Mouse (Mus musculus): Measurements from ENCODE around the gene Pigb. TPM values are rescaled to one million over a fixed set of nuclear protein-coding genes. Genes with fewer than 3 reads are reported as not detected.
"Not testable (repeated sequence)": the region's sequence is repeated elsewhere in the genome, so short reads cannot be mapped to it uniquely, and the experiment has no call there.

Pigb gene
- 12.7 and 18.9 TPM in 2 replicates for polyA plus RNA-seq (2014; fragmentation: Nextera tagmentation; extraction: Ambion mirVana)

- no peak for ATAC-seq (ENCODE audit: low FRiP score, low TSS enrichment)
- H3K4me3 ChIP-seq (ENCODE audit: low read length), result peak within 1 kb of the TSS; percentile 72
- peak within 1 kb of the TSS; percentile 70 for H3K9ac ChIP-seq (ENCODE audit: low read depth, low read length)
- peak within 1 kb of the TSS; percentile 39; the same call in 1 of the 2 replicates for H3K27ac ChIP-seq (ENCODE audit: low read depth, low read length)
- H3K9me3 ChIP-seq (ENCODE audit: control insufficient read depth, low read length), result no peaks in the 10 kb centered on the region
- H3K27me3 ChIP-seq (ENCODE audit: control insufficient read depth, insufficient read depth, low read length), result no peaks in the 10 kb centered on the region
- no peaks in the 10 kb centered on the region; the same call in 1 of the 2 replicates for H3K36me3 ChIP-seq (ENCODE audit: control insufficient read depth, insufficient read depth, low read length)
- WGBS, result 30% methylated on average over 6 of the region's 6 CpGs
- peak within 1 kb of the TSS; percentile 74 for H3K4me2 ChIP-seq (replicated peaks; ENCODE audit: low read depth, low read length)
- H3K4me1 ChIP-seq (ENCODE audit: control insufficient read depth, insufficient read depth, low read length), result peaks cover 9% of the 10 kb centered on the region
Measured at GRCm38 (mm10) chr9:73040080-73040479, at the start of gene Pigb. Pigb (minus strand) TSS chr9:73040378.

- Histone ChIP-seq H3K36me3 (ENCODE audit: control insufficient read depth, insufficient read depth, low read length) (no peaks in the 10 kb centered on the region), H3K9ac (ENCODE audit: low read depth, low read length) (no peak overlapping the region), H3K4me3 (ENCODE audit: low read length) (no peak overlapping the region), H3K4me2 (replicated peaks; ENCODE audit: low read depth, low read length) (no peak overlapping the region), H3K9me3 (ENCODE audit: control insufficient read depth, low read length) (no peaks in the 10 kb centered on the region), H3K27me3 (ENCODE audit: control insufficient read depth, insufficient read depth, low read length) (no peaks in the 10 kb centered on the region), H3K4me1 (ENCODE audit: control insufficient read depth, insufficient read depth, low read length) (no peaks in the 10 kb centered on the region), H3K27ac (ENCODE audit: low read depth, low read length) (no peak overlapping the region)
- ATAC-seq (ENCODE audit: low FRiP score, low TSS enrichment), result no peak
- WGBS, result 72% methylated on average over 16 of the region's 16 CpGs
Measured at GRCm38 (mm10) chr9:73089222-73089920, 49.2 kb upstream of the Pigb start.

GRCm38 (mm10) chr9:73087581-73087980, 47.4 kb upstream of the Pigb start:
- no peak for ATAC-seq (ENCODE audit: low FRiP score, low TSS enrichment)
- no peaks in the 10 kb centered on the region for H3K4me1 ChIP-seq (ENCODE audit: control insufficient read depth, insufficient read depth, low read length)
- H3K9me3 ChIP-seq (ENCODE audit: control insufficient read depth, low read length), result no peaks in the 10 kb centered on the region
- WGBS, result 81% methylated on average over 5 of the region's 5 CpGs
- no peak overlapping the region for H3K4me3 ChIP-seq (ENCODE audit: low read length)
- no peak overlapping the region for H3K4me2 ChIP-seq (replicated peaks; ENCODE audit: low read depth, low read length)
- no peak overlapping the region for H3K9ac ChIP-seq (ENCODE audit: low read depth, low read length)
- H3K27ac ChIP-seq (ENCODE audit: low read depth, low read length), result no peak overlapping the region
- no peaks in the 10 kb centered on the region for H3K27me3 ChIP-seq (ENCODE audit: control insufficient read depth, insufficient read depth, low read length)
- no peaks in the 10 kb centered on the region for H3K36me3 ChIP-seq (ENCODE audit: control insufficient read depth, insufficient read depth, low read length)

GRCm38 (mm10) chr9:73087121-73087520, 46.9 kb upstream of the Pigb start:
- Histone ChIP-seq H3K27ac (ENCODE audit: low read depth, low read length) (no peak overlapping the region), H3K4me2 (replicated peaks; ENCODE audit: low read depth, low read length) (no peak overlapping the region), H3K9me3 (ENCODE audit: control insufficient read depth, low read length) (no peaks in the 10 kb centered on the region), H3K4me1 (ENCODE audit: control insufficient read depth, insufficient read depth, low read length) (no peaks in the 10 kb centered on the region), H3K4me3 (ENCODE audit: low read length) (no peak overlapping the region), H3K9ac (ENCODE audit: low read depth, low read length) (no peak overlapping the region), H3K36me3 (ENCODE audit: control insufficient read depth, insufficient read depth, low read length) (no peaks in the 10 kb centered on the region), H3K27me3 (ENCODE audit: control insufficient read depth, insufficient read depth, low read length) (no peaks in the 10 kb centered on the region)
- ATAC-seq (ENCODE audit: low FRiP score, low TSS enrichment), result no peak
- 65% methylated on average over 8 of the region's 8 CpGs for WGBS

- H3K36me3 ChIP-seq (ENCODE audit: control insufficient read depth, insufficient read depth, low read length), result no peaks in the 10 kb centered on the region
- ATAC-seq (ENCODE audit: low FRiP score, low TSS enrichment), result no peak
- no peaks in the 10 kb centered on the region for H3K4me1 ChIP-seq (ENCODE audit: control insufficient read depth, insufficient read depth, low read length)
- WGBS, result 89% methylated on average over 6 of the region's 6 CpGs
- H3K4me2 ChIP-seq (replicated peaks; ENCODE audit: low read depth, low read length), result no peak overlapping the region
- no peak overlapping the region for H3K4me3 ChIP-seq (ENCODE audit: low read length)
- no peak overlapping the region for H3K9ac ChIP-seq (ENCODE audit: low read depth, low read length)
- H3K27ac ChIP-seq (ENCODE audit: low read depth, low read length), result no peak overlapping the region
- no peaks in the 10 kb centered on the region for H3K27me3 ChIP-seq (ENCODE audit: control insufficient read depth, insufficient read depth, low read length)
- no peaks in the 10 kb centered on the region for H3K9me3 ChIP-seq (ENCODE audit: control insufficient read depth, low read length)
Measured at GRCm38 (mm10) chr9:73085845-73086244, 45.7 kb upstream of the Pigb start.

GRCm38 (mm10) chr9:73083956-73084355, 43.8 kb upstream of the Pigb start:
- Histone ChIP-seq H3K4me1 (ENCODE audit: control insufficient read depth, insufficient read depth, low read length) (no peaks in the 10 kb centered on the region), H3K36me3 (ENCODE audit: control insufficient read depth, insufficient read depth, low read length) (no peaks in the 10 kb centered on the region), H3K4me3 (ENCODE audit: low read length) (no peak overlapping the region), H3K9ac (ENCODE audit: low read depth, low read length) (no peak overlapping the region), H3K27ac (ENCODE audit: low read depth, low read length) (no peak overlapping the region), H3K27me3 (ENCODE audit: control insufficient read depth, insufficient read depth, low read length) (no peaks in the 10 kb centered on the region), H3K4me2 (replicated peaks; ENCODE audit: low read depth, low read length) (no peak overlapping the region), H3K9me3 (ENCODE audit: control insufficient read depth, low read length) (no peaks in the 10 kb centered on the region)
- WGBS, result 56% methylated on average over 6 of the region's 6 CpGs
- no peak for ATAC-seq (ENCODE audit: low FRiP score, low TSS enrichment)

GRCm38 (mm10) chr9:73082291-73083000, 42.3 kb upstream of the Pigb start:
- 83% methylated on average over 8 of the region's 8 CpGs for WGBS
- H3K36me3 ChIP-seq (ENCODE audit: control insufficient read depth, insufficient read depth, low read length), result no peaks in the 10 kb centered on the region
- no peak overlapping the region for H3K27ac ChIP-seq (ENCODE audit: low read depth, low read length)
- H3K4me1 ChIP-seq (ENCODE audit: control insufficient read depth, insufficient read depth, low read length), result no peaks in the 10 kb centered on the region
- ATAC-seq (ENCODE audit: low FRiP score, low TSS enrichment), result no peak
- H3K4me2 ChIP-seq (replicated peaks; ENCODE audit: low read depth, low read length), result no peak overlapping the region
- H3K27me3 ChIP-seq (ENCODE audit: control insufficient read depth, insufficient read depth, low read length), result no peaks in the 10 kb centered on the region
- no peak overlapping the region for H3K4me3 ChIP-seq (ENCODE audit: low read length)
- H3K9ac ChIP-seq (ENCODE audit: low read depth, low read length), result no peak overlapping the region
- no peaks in the 10 kb centered on the region for H3K9me3 ChIP-seq (ENCODE audit: control insufficient read depth, low read length)

GRCm38 (mm10) chr9:73079801-73080325, 39.7 kb upstream of the Pigb start:
- 61% methylated on average over 7 of the region's 7 CpGs for WGBS
- no peaks in the 10 kb centered on the region for H3K9me3 ChIP-seq (ENCODE audit: control insufficient read depth, low read length)
- no peaks in the 10 kb centered on the region for H3K4me1 ChIP-seq (ENCODE audit: control insufficient read depth, insufficient read depth, low read length)
- H3K9ac ChIP-seq (ENCODE audit: low read depth, low read length), result no peak overlapping the region
- H3K4me2 ChIP-seq (replicated peaks; ENCODE audit: low read depth, low read length), result no peak overlapping the region
- H3K36me3 ChIP-seq (ENCODE audit: control insufficient read depth, insufficient read depth, low read length), result no peaks in the 10 kb centered on the region
- no peaks in the 10 kb centered on the region for H3K27me3 ChIP-seq (ENCODE audit: control insufficient read depth, insufficient read depth, low read length)
- no peak overlapping the region for H3K27ac ChIP-seq (ENCODE audit: low read depth, low read length)
- no peak overlapping the region for H3K4me3 ChIP-seq (ENCODE audit: low read length)
- ATAC-seq (ENCODE audit: low FRiP score, low TSS enrichment), result no peak

GRCm38 (mm10) chr9:73079349-73079748, 39.2 kb upstream of the Pigb start:
- not testable (repeated sequence) for H3K27ac ChIP-seq (ENCODE audit: low read depth, low read length); H3K4me3 ChIP-seq (ENCODE audit: low read length); H3K4me2 ChIP-seq (replicated peaks; ENCODE audit: low read depth, low read length); H3K9me3 ChIP-seq (ENCODE audit: control insufficient read depth, low read length); H3K4me1 ChIP-seq (ENCODE audit: control insufficient read depth, insufficient read depth, low read length); H3K36me3 ChIP-seq (ENCODE audit: control insufficient read depth, insufficient read depth, low read length); ATAC-seq (ENCODE audit: low FRiP score, low TSS enrichment); H3K9ac ChIP-seq (ENCODE audit: low read depth, low read length); H3K27me3 ChIP-seq (ENCODE audit: control insufficient read depth, insufficient read depth, low read length)
- WGBS, result 95% methylated on average over 11 of the region's 12 CpGs
